Mouse (Mus musculus) heart, adult 2 months (tissue): ENCODE results near the gene Hsh2d. TPM values are rescaled to one million over a fixed set of nuclear protein-coding genes. Genes with fewer than 3 reads are reported as not detected.
A peak's percentile ranks its signal among the peaks of the same experiment; 100 is the strongest.

ENCODE experiments used
- DNase-seq, 2 experiments: peaks; one replicate each; pipeline ENCODE4 v3.0.0; 2021
- H3K27ac ChIP-seq: fragments of 200-600 bp; 2 replicates; pipeline ENCODE4 v1.8.1; 2022
- H3K27me3 ChIP-seq: fragments of 200-500 bp; 2 replicates; pipeline ENCODE4 v1.6.1; 2012; ENCODE audit warnings: mild to moderate bottlenecking, low read length, inconsistent platforms, mixed read lengths; ENCODE audit not compliant: control insufficient read depth, insufficient read depth
- H3K36me3 ChIP-seq: fragments of 200-500 bp; 2 replicates; pipeline ENCODE4 v1.6.1; 2012; ENCODE audit warnings: low read length, inconsistent platforms; ENCODE audit not compliant: control insufficient read depth, insufficient read depth
- H3K4me1 ChIP-seq: fragments of 200-500 bp; 2 replicates; pipeline ENCODE4 v1.6.1; 2011; ENCODE audit warnings: low read length; ENCODE audit not compliant: control insufficient read depth, insufficient read depth
- H3K4me3 ChIP-seq: fragments of 200-600 bp; 2 replicates; pipeline ENCODE4 v1.8.1; 2022
- H3K79me2 ChIP-seq: fragments of 200-500 bp; replicated peaks from 2 replicates; pipeline ENCODE4 v1.6.1; 2012; ENCODE audit warnings: mild to moderate bottlenecking, inconsistent platforms, low read length, moderate library complexity, mixed read lengths; ENCODE audit not compliant: control insufficient read depth, insufficient read depth
- H3K9ac ChIP-seq: fragments of 200-500 bp; 2 replicates; pipeline ENCODE4 v1.6.1; 2012; ENCODE audit warnings: low read depth, mild to moderate bottlenecking, control low read depth, inconsistent platforms, low read length, mixed read lengths
- CTCF ChIP-seq: fragments of 200-600 bp; IDR thresholded peaks from 2 replicates; pipeline ENCODE4 v1.8.1; 2022; ENCODE audit warnings: antibody characterized with exemption, mild to moderate bottlenecking, moderate library complexity
- EP300 ChIP-seq: fragments of 200-500 bp; IDR thresholded peaks from 2 replicates; pipeline ENCODE4 v1.6.1; 2011; ENCODE audit warnings: low read depth, low read length, control low read depth; ENCODE audit not compliant: insufficient read depth
- POLR2A ChIP-seq: fragments of 200-500 bp; IDR thresholded peaks from 2 replicates; pipeline ENCODE4 v1.6.1; 2011; ENCODE audit warnings: mild to moderate bottlenecking, low read depth, low read length, control low read depth; ENCODE audit not compliant: insufficient read depth
- WGBS: fragments of 180-500 bp; shearing (Covaris S2); methylation state at CpG from one replicate; pipeline ENCODE4 v1.1.7; 2018; 5-methylcytosine and 5-hydroxymethylcytosine counted together
- intact Hi-C: fragments of 180-260 bp; cut with DNase I; formaldehyde crosslinking; loops from one replicate; pipeline ENCODE4 v1.15.1; 2025
- polyA plus RNA-seq: library from polyadenylated mRNA; depleted of rRNA; stranded (reverse); fragments of >200 nt; gene quantifications from 2 replicates; pipeline ENCODE4 v1.2.3, GENCODE M21; 2012
- total RNA-seq, 2 experiments: library from RNA; stranded (reverse); gene quantifications; 2 replicates each; pipeline ENCODE4 v1.2.3; 2021

Gene Hsh2d
- total and polyA plus RNA-seq, 3 experiments = 0.55 TPM; not detected in 2

DNA sequence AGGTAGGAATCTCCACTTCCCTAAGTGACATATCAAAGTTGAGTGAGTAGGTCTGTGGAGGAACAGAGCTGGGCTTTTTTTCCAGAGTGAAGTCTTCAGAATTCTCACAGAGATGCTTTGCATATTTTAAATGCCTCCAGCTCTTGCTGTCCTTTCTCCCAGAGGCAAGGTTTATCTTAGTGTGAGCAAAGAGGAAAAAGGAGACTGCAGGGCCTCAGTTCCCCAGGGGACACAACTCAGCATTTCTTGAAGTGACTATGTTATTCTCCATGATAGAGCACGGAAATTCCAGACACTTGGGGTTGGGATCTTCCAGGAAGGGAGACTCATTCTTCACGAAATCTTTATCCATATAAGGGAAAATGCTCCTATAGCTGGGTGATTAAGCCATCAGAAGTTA is 42.2 kb upstream of the Hsh2d start:
- Histone ChIP-seq H3K79me2 (no peaks in the 10 kb centered on the region), H3K36me3 (peaks cover 53% of the 10 kb centered on the region), H3K27ac (no peak overlapping the region), H3K4me3 (no peak overlapping the region), H3K9ac (no peak overlapping the region), H3K27me3 (no peaks in the 10 kb centered on the region), H3K4me1 (peaks cover 17% of the 10 kb centered on the region)
- 45% methylated on average over 2 of the region's 2 CpGs for WGBS
- DNase-seq = no peak
- TF ChIP-seq EP300 = no peak
- no peak for TF ChIP-seq CTCF
- TF ChIP-seq POLR2A = no peak
- intact Hi-C loops = no loop called here

DNA sequence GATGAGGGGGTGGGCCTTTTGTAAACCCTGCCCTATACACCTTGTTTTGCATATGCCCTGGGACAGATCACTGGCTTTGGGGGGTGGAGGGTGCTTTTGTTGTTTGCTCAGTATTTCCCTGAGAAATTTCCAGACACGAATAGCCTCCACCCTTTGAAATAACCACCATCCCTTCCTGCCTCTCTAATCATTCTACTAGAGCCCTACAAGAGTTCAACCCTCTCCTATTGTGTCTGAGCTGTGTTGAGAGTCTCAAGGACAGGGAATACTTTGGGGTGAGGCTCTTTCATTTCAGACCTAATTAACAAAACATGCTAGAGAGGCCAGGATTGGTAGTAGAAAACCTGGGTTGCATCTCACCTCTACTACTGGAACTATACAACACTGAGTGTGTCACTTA is 40.4 kb upstream of the Hsh2d start:
- WGBS = 44% methylated on average over 1 of the region's 1 CpGs
- no peak overlapping the region for H3K4me3 ChIP-seq
- H3K27ac ChIP-seq = no peak overlapping the region
- peaks cover 18% of the 10 kb centered on the region for H3K4me1 ChIP-seq
- H3K9ac ChIP-seq = no peak overlapping the region
- intact Hi-C loops = no loop called here
- TF ChIP-seq EP300 (no peak), POLR2A (no peak), CTCF (no peak)
- H3K36me3 ChIP-seq = peaks cover 58% of the 10 kb centered on the region
- no peak for DNase-seq
- no peaks in the 10 kb centered on the region for H3K79me2 ChIP-seq
- H3K27me3 ChIP-seq = no peaks in the 10 kb centered on the region

DNA sequence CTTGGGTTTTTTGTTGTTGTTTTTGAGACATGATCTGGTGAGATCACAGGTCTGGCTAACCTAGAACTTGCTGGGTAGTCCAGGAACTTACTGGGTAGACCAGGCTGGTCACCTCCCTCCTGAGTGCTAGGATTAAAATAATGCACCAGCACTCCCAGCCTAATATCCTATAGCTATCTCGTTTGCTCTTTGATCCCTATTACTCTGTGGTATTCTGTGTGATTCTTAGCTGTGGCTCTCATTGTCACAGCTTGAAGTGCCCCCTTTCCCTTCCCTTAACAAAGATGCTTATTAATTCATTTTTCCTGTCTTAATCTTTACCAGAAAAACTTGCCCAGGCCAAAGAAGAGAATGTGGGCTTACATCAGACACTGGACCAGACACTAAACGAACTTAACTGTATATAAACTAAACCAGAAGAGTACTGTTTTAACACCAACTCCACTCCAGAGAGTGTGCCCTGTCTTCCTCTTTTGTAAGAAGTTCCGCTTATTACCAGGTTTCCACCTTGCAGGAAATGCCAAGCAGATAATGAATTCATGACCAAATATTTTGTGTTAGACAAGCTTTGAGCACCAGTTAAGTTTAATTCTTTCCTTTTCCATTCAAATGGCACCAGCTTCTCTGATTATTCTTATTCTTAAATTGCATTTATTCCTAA is 37.9 kb upstream of the Hsh2d start:
- Histone ChIP-seq H3K9ac (no peak overlapping the region), H3K36me3 (peaks cover 50% of the 10 kb centered on the region)
- TF ChIP-seq EP300 = no peak

DNA sequence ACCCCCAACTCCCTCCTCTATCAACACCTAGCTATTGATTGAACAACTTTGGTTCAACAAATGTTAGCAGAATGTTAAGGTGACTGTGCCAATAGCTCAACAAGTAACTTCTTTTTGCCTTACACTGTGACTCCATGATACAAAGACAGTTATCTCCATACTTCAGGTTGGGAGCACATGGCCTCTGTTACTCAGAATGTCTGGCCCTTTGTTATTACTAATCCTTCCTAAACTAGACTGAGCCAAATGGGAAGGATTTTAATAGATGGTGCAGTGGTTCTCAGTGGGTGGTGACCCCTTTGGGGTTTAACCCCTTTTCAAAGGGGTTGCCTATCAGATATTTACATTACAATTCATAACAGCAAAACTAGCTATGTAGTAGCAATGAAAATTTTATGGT is 36.1 kb upstream of the Hsh2d start:
- no peak overlapping the region for H3K4me3 ChIP-seq
- DNase-seq = no peak
- H3K79me2 ChIP-seq = no peaks in the 10 kb centered on the region
- H3K9ac ChIP-seq = no peak overlapping the region
- peak overlapping the region; percentile 29 for H3K27ac ChIP-seq
- intact Hi-C loops = no loop called here
- peaks cover 34% of the 10 kb centered on the region for H3K36me3 ChIP-seq
- TF ChIP-seq POLR2A = no peak
- TF ChIP-seq EP300 = no peak
- no peak for TF ChIP-seq CTCF
- H3K27me3 ChIP-seq = no peaks in the 10 kb centered on the region
- peaks cover 4% of the 10 kb centered on the region for H3K4me1 ChIP-seq

More for the DNA sequence above, 37.9 kb upstream of the Hsh2d start:
- no peak for DNase-seq
- no peak overlapping the region for H3K4me3 ChIP-seq
- no peaks in the 10 kb centered on the region for H3K27me3 ChIP-seq
- intact Hi-C loops = no loop called here
- peaks cover 7% of the 10 kb centered on the region for H3K4me1 ChIP-seq
- H3K79me2 ChIP-seq = no peaks in the 10 kb centered on the region
- 67% methylated on average over 3 of the region's 3 CpGs for WGBS
- no peak overlapping the region for H3K27ac ChIP-seq

DNA sequence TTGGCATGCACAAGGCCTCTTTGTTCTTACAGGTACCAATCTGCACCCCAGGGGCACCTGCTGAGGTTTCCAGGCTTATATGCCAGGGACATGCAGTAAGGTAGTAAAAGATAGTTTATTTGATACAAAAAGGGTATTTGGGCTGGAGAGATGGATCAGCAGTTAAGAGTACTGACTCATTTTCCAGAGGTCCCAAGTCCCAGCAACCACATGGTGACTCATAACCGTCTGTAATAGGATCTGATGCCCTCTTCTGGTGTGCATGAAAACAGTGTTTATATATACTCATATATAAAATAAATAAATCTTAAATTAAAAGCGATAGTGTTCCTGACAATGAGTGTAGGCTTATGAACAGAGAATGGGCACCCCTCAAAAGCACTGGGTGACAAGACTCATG is 31.3 kb upstream of the Hsh2d start:
- Histone ChIP-seq H3K79me2 (peaks cover 8% of the 10 kb centered on the region), H3K36me3 (peaks cover 14% of the 10 kb centered on the region), H3K27me3 (no peaks in the 10 kb centered on the region), H3K27ac (no peak overlapping the region), H3K9ac (no peak overlapping the region), H3K4me1 (peaks cover 13% of the 10 kb centered on the region), H3K4me3 (no peak overlapping the region)
- TF ChIP-seq CTCF (no peak), POLR2A (no peak), EP300 (no peak)
- DNase-seq = no peak
- intact Hi-C loops = no loop called here
- WGBS = 88% methylated on average over 2 of the region's 2 CpGs

DNA sequence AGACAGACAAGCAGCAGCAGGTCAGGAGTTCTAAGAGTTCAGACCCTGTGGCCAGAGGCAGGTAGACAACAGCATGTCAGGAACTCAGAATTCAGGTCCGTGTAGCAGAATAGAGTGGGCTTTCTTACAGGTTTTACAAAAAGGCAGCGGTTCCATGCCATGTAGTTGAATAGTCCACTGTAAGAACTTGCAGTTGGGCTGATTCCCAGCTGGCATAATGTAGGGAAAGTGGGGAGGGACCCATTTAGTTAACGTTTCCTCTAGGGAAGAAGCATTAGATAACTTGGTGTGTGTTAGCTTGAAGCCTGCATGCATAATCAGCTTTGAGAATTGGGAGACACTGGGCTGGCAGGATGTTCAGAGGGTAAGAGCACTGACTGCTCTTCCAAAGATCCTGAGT is 30.7 kb upstream of the Hsh2d start:
- no peak for DNase-seq
- intact Hi-C loops = no loop called here
- H3K4me1 ChIP-seq = peaks cover 13% of the 10 kb centered on the region
- H3K36me3 ChIP-seq = peaks cover 7% of the 10 kb centered on the region
- peaks cover 8% of the 10 kb centered on the region for H3K79me2 ChIP-seq
- H3K9ac ChIP-seq = no peak overlapping the region
- H3K27me3 ChIP-seq = no peaks in the 10 kb centered on the region
- WGBS = 57% methylated on average over 3 of the region's 3 CpGs
- H3K4me3 ChIP-seq = no peak overlapping the region
- TF ChIP-seq EP300 (no peak), CTCF (no peak), POLR2A (no peak)
- no peak overlapping the region for H3K27ac ChIP-seq
